11 mouse cellular contexts compared by ENCODE assay signal in the genomic region with DNA sequence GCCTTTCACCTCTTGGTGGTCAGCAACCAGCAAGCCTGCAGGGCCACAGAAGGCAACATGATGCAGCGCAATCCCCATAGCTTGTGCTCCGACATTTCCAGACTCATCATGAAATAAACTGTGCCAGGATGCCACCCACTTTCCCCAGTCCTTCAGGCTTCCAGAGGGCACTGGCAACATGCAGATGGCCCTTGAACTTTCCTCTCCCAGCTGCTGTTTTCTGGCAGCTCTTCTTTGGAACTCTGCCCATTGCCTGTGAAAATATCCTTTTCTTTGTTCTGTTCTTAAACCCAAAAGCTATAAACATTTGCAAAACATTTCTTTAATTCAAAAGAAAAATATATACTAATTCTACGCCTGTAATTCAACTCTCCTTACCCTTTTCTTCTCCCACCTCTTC. TPM values are rescaled to one million over a fixed set of nuclear protein-coding genes. Genes with fewer than 3 reads are reported as not detected.
A peak's percentile ranks its signal among the peaks of the same experiment; 100 is the strongest.
DNase-seq lines count a peak whose midpoint lies in the region; ATAC-seq and TF ChIP-seq lines count a peak whose summit lies in the region.
"Had no signal": no experiment of that assay in that cellular context is flagged by ENCODE, and none has a peak within 500 bp of the region (broad histone marks: within the 10 kb centered on the region; RNA-seq: fewer than 3 reads in every experiment).

No protein-coding gene starts in this region.

- no peak overlapping the region for H3K27ac ChIP-seq in heart, embryonic 11.5 days (ENCODE audit: low read depth, low read length)
- H3K27ac ChIP-seq in lung, postnatal 0 days (ENCODE audit: low read length) = no peak overlapping the region

- H3K27me3 ChIP-seq in heart, embryonic 11.5 days (ENCODE audit: control insufficient read depth, insufficient read depth, low read length) = no peaks in the 10 kb centered on the region
- no peaks in the 10 kb centered on the region for H3K27me3 ChIP-seq in lung, postnatal 0 days (replicated peaks; ENCODE audit: insufficient read depth, low read length)

- TF ChIP-seq POLR2A in brain, embryonic 14.5 days (IDR thresholded peaks at IDR 0.05; ENCODE audit: borderline replicate concordance, extremely low read depth, insufficient read depth, insufficient read length, poor library complexity, severe bottlenecking) = no peak

- H3K4me2 ChIP-seq in heart, embryonic 11.5 days = no peak overlapping the region
- no peak overlapping the region for H3K4me2 ChIP-seq in lung, postnatal 0 days (replicated peaks; ENCODE audit: low read depth, low read length)

- no peaks in the 10 kb centered on the region for H3K9me3 ChIP-seq in heart, embryonic 11.5 days (replicated peaks; ENCODE audit: control insufficient read depth, low read length)
- H3K9me3 ChIP-seq in lung, postnatal 0 days (ENCODE audit: low read length) = no peaks in the 10 kb centered on the region

- H3K4me1 ChIP-seq in heart, embryonic 11.5 days (ENCODE audit: control insufficient read depth, insufficient read depth, low read length) = no peaks in the 10 kb centered on the region
- H3K4me1 ChIP-seq in lung, postnatal 0 days (ENCODE audit: insufficient read depth, low read depth, low read length) = no peaks in the 10 kb centered on the region

- ATAC-seq in heart, embryonic 11.5 days (replicated peaks; ENCODE audit: insufficient number of reproducible peaks, low FRiP score, low TSS enrichment) = no peak
- ATAC-seq in lung, postnatal 0 days = no peak
- ATAC-seq: intestine, embryonic 16.5 days; liver, postnatal 0 days had no signal

- H3K9ac ChIP-seq in heart, embryonic 11.5 days (ENCODE audit: low read depth, low read length) = no peak overlapping the region
- H3K9ac ChIP-seq in lung, postnatal 0 days (replicated peaks; ENCODE audit: low read depth) = no peak overlapping the region
- H3K9ac ChIP-seq: liver, postnatal 0 days had no signal

- peak; percentile 4 for DNase-seq in heart, adult 8-10 months (ENCODE audit: low spot score)
- peak; percentile 7 for DNase-seq in lung, postnatal 0 days (ENCODE audit: low spot score)
- no peak for DNase-seq in lung, postnatal 25 days (ENCODE audit: low spot score)
- peak; percentile 11 for DNase-seq in brain, embryonic 14.5 days (ENCODE audit: low read depth)
- peak; percentile 21 for DNase-seq in ovary, postnatal 36 days (ENCODE audit: low spot score)
- DNase-seq in spleen, postnatal 4 days (ENCODE audit: low spot score in 2 of 2) = no peak
- DNase-seq in MN1 (ENCODE audit: low spot score) = no peak
- DNase-seq: liver, postnatal 0 days had no signal

- no peak for TF ChIP-seq CTCF in lung, postnatal 0 days (IDR thresholded peaks at IDR 0.05)
- no peak for TF ChIP-seq CTCF in brain, embryonic 14.5 days (IDR thresholded peaks at IDR 0.05; ENCODE audit: borderline replicate concordance, extremely low read depth, insufficient read depth, insufficient read length)

- WGBS in heart, embryonic 11.5 days (ENCODE audit: insufficient replicate concordance) = 79% methylated on average over 3 of the region's 3 CpGs
- WGBS in lung, postnatal 0 days = 60% methylated on average over 3 of the region's 3 CpGs

- TF ChIP-seq EP300 in lung, postnatal 0 days (IDR thresholded peaks at IDR 0.05) = no peak

- no peaks in the 10 kb centered on the region for H3K36me3 ChIP-seq in heart, embryonic 11.5 days (ENCODE audit: control insufficient read depth, insufficient read depth, low read length)
- H3K36me3 ChIP-seq in lung, postnatal 0 days (ENCODE audit: insufficient read depth, low read length) = no peaks in the 10 kb centered on the region

- H3K4me3 ChIP-seq in heart, embryonic 11.5 days (ENCODE audit: low read depth, low read length) = no peak overlapping the region
- H3K4me3 ChIP-seq in lung, postnatal 0 days (ENCODE audit: low read depth, low read length) = no peak overlapping the region

RNA-seq across cellular contexts. Expression of gene Osr1, which starts 50.6 kb away (rescaled TPM):
- 1 to 10 TPM; 2.2 to 4.3 (median 3.5) TPM for total RNA-seq in heart, adult 8-10 months (2022)
- polyA plus RNA-seq in heart, embryonic 11.5 days (2014; fragmentation: Nextera tagmentation; extraction: Ambion mirVana) = 13.5 and 16.1 TPM in 2 replicates
- polyA plus RNA-seq in lung, postnatal 0 days (2015; fragmentation: Nextera tagmentation; extraction: Ambion mirVana) = 8.2 and 10.8 TPM in 2 replicates
- polyA plus RNA-seq in brain, embryonic 14.5 days (2012; rRNA removed) = 8.6 and 14.3 TPM in 2 replicates
- total RNA-seq: monocyte, adult 5-6 weeks had no signal

Comparison
In these comparisons a context has a peak if more than half of its experiments do, and no peak if none do; other contexts are left out.
1. DNase-seq: peak in heart, adult 8-10 months (single experiment), lung, postnatal 0 days (single experiment), brain, embryonic 14.5 days (single experiment) and ovary, postnatal 36 days (single experiment); none in lung, postnatal 25 days (single experiment), spleen, postnatal 4 days (0 of 2) and MN1 (single experiment).